Mouse (Mus musculus): Measurements from ENCODE around the gene Zfp580. TPM values are rescaled to one million over a fixed set of nuclear protein-coding genes. Genes with fewer than 3 reads are reported as not detected.
A peak's percentile ranks its signal among the peaks of the same experiment; 100 is the strongest.

Zfp580 gene
- polyA plus RNA-seq, 1 experiment = 14.0 TPM

DNA sequence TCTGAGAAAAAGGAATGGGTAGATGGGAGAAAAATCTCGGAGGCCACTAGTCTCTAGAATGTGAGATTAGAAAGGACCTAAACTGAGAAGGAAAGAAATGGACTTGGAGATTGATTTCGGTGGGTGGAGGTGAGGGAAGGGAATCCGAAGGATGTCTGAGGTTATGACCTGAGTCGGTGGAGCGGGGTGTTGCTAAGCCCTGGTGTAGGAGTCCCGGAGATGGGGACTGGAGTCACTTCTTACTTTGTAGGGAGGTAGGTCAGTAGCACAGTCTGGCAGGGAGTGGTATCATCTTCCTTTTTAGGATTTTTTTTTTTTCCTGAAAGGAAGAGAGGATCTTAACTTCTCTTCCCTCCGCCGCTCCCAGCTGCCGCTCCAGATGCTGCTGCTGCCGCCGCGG is 1.1 kb downstream of the Zfp580 start:
- Histone ChIP-seq H3K9me3 (replicated peaks; ENCODE audit: control insufficient read depth, insufficient read depth, low read length, poor library complexity, severe bottlenecking) (no peaks in the 10 kb centered on the region), H3K4me3 (ENCODE audit: low read depth, low read length) (peak overlapping the region; percentile 63), H3K4me1 (ENCODE audit: control insufficient read depth, insufficient read depth, low read length) (peaks cover 5% of the 10 kb centered on the region), H3K27me3 (ENCODE audit: control insufficient read depth, insufficient read depth, low read length, poor library complexity, severe bottlenecking) (no peaks in the 10 kb centered on the region), H3K9ac (ENCODE audit: low read depth, poor library complexity, severe bottlenecking) (peak overlapping the region; percentile 79), H3K36me3 (ENCODE audit: control insufficient read depth, insufficient read depth, low read length, poor library complexity, severe bottlenecking) (no peaks in the 10 kb centered on the region), H3K27ac (ENCODE audit: insufficient read depth, low read length) (no peak overlapping the region)
- TF ChIP-seq POLR2A (IDR thresholded peaks at IDR 0.05; ENCODE audit: insufficient read depth, low read length) = no peak
- no peak for TF ChIP-seq EP300 (IDR thresholded peaks at IDR 0.05; ENCODE audit: insufficient read depth, low read depth, low read length)
- TF ChIP-seq CTCF (IDR thresholded peaks at IDR 0.05; ENCODE audit: low read depth, low read length) = no peak

DNA sequence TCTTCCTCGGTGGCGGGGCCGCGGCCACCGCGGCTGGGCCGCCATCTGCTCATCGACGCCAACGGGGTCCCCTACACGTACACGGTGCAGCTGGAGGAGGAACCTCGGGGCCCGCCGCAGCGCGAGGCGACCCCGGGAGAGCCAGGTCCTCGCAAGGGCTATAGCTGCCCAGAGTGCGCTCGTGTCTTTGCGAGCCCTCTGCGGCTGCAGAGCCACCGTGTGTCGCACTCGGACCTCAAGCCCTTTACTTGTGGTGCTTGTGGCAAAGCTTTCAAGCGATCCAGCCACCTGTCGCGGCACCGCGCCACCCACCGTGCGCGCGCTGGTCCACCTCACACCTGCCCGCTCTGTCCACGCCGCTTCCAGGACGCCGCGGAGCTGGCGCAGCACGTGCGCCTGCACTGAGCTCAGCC is 1.6 kb downstream of the Zfp580 start:
- no peak overlapping the region for H3K27ac ChIP-seq (ENCODE audit: insufficient read depth, low read length)
- TF ChIP-seq POLR2A (IDR thresholded peaks at IDR 0.05; ENCODE audit: insufficient read depth, low read length) (no peak), CTCF (IDR thresholded peaks at IDR 0.05; ENCODE audit: low read depth, low read length) (no peak), EP300 (IDR thresholded peaks at IDR 0.05; ENCODE audit: insufficient read depth, low read depth, low read length) (no peak)
- H3K9me3 ChIP-seq (replicated peaks; ENCODE audit: control insufficient read depth, insufficient read depth, low read length, poor library complexity, severe bottlenecking) = no peaks in the 10 kb centered on the region
- H3K4me3 ChIP-seq (ENCODE audit: low read depth, low read length) = peak overlapping the region; percentile 63
- H3K27me3 ChIP-seq (ENCODE audit: control insufficient read depth, insufficient read depth, low read length, poor library complexity, severe bottlenecking) = no peaks in the 10 kb centered on the region
- no peaks in the 10 kb centered on the region for H3K36me3 ChIP-seq (ENCODE audit: control insufficient read depth, insufficient read depth, low read length, poor library complexity, severe bottlenecking)
- peaks cover 5% of the 10 kb centered on the region for H3K4me1 ChIP-seq (ENCODE audit: control insufficient read depth, insufficient read depth, low read length)
- peak overlapping the region; percentile 79 for H3K9ac ChIP-seq (ENCODE audit: low read depth, poor library complexity, severe bottlenecking)

DNA sequence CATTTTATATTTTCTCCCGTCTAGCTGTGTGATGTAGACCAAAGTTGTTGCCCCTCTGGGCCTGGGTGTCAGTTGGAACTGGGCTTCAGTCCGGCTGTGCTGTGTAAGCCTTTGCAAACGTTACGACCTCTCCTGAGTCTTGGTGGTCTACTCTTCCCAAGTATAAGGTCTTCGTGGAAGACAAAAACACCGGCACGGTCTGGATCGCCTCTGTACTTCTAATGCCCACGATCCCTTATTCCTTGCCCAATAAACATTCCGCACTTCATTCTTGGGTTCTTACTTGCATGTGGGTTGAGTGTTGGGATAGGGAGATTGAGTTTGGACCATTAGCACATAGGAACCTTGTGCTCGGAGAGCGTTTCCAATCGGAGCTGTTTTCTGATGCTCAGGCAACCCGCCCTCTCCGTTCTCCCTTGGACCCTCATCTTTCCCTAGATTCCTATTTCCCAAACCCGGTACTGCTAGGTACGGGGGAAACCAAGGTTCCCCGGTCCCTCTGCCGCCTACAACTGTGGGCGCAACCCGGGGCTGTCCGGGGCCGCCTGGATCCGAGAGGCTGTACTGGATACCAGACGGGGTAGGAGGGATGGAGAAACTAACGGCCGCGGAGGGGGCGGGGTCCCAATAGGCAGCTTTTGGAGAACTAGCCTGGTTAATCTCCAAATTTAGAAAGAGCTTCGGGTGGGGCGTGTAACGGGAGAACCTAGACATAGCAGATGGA is 2.3 kb downstream of the Zfp580 start:
- TF ChIP-seq POLR2A (IDR thresholded peaks at IDR 0.05; ENCODE audit: insufficient read depth, low read length) (no peak), EP300 (IDR thresholded peaks at IDR 0.05; ENCODE audit: insufficient read depth, low read depth, low read length) (no peak), CTCF (IDR thresholded peaks at IDR 0.05; ENCODE audit: low read depth, low read length) (no peak)
- H3K36me3 ChIP-seq (ENCODE audit: control insufficient read depth, insufficient read depth, low read length, poor library complexity, severe bottlenecking) = no peaks in the 10 kb centered on the region
- peak overlapping the region; percentile 79 for H3K9ac ChIP-seq (ENCODE audit: low read depth, poor library complexity, severe bottlenecking)
- H3K27me3 ChIP-seq (ENCODE audit: control insufficient read depth, insufficient read depth, low read length, poor library complexity, severe bottlenecking) = no peaks in the 10 kb centered on the region
- peak overlapping the region; percentile 63 for H3K4me3 ChIP-seq (ENCODE audit: low read depth, low read length)
- H3K9me3 ChIP-seq (replicated peaks; ENCODE audit: control insufficient read depth, insufficient read depth, low read length, poor library complexity, severe bottlenecking) = no peaks in the 10 kb centered on the region
- peaks cover 5% of the 10 kb centered on the region for H3K4me1 ChIP-seq (ENCODE audit: control insufficient read depth, insufficient read depth, low read length)
- no peak overlapping the region for H3K27ac ChIP-seq (ENCODE audit: insufficient read depth, low read length)

GRCm38 (mm10) chr7:5056651-5057263 is 5.4 kb downstream of the Zfp580 start:
- Histone ChIP-seq H3K27me3 (ENCODE audit: control insufficient read depth, insufficient read depth, low read length, poor library complexity, severe bottlenecking) (no peaks in the 10 kb centered on the region), H3K4me3 (ENCODE audit: low read depth, low read length) (peak overlapping the region; percentile 68), H3K9me3 (replicated peaks; ENCODE audit: control insufficient read depth, insufficient read depth, low read length, poor library complexity, severe bottlenecking) (no peaks in the 10 kb centered on the region), H3K27ac (ENCODE audit: insufficient read depth, low read length) (no peak overlapping the region), H3K4me1 (ENCODE audit: control insufficient read depth, insufficient read depth, low read length) (peaks cover 8% of the 10 kb centered on the region), H3K36me3 (ENCODE audit: control insufficient read depth, insufficient read depth, low read length, poor library complexity, severe bottlenecking) (no peaks in the 10 kb centered on the region), H3K9ac (ENCODE audit: low read depth, poor library complexity, severe bottlenecking) (peak overlapping the region; percentile 72)
- no peak for TF ChIP-seq POLR2A (IDR thresholded peaks at IDR 0.05; ENCODE audit: insufficient read depth, low read length)
- TF ChIP-seq EP300 (IDR thresholded peaks at IDR 0.05; ENCODE audit: insufficient read depth, low read depth, low read length) = no peak
- TF ChIP-seq CTCF (IDR thresholded peaks at IDR 0.05; ENCODE audit: low read depth, low read length) = no peak

DNA sequence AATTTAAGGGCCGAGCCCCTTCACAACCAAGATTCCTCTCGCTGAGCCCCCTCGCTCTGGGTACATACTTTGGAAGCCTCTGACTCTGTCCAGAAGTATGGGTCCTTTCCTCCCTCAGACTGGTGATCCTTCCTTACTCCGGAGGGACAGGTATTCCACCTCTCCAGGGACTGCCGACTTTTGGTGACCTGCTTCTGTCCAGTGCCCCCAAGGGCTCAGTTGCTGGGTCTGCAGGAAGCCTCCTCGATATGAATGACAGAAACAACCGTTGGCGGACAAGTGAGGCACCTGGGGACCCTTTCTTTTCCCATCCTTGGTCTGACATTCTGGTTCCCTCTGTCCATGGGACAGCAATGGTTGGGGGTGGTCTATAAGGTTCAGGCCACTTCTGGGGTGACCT is 6.0 kb downstream of the Zfp580 start:
- Histone ChIP-seq H3K36me3 (ENCODE audit: control insufficient read depth, insufficient read depth, low read length, poor library complexity, severe bottlenecking) (no peaks in the 10 kb centered on the region), H3K4me1 (ENCODE audit: control insufficient read depth, insufficient read depth, low read length) (peaks cover 7% of the 10 kb centered on the region), H3K27ac (ENCODE audit: insufficient read depth, low read length) (no peak overlapping the region), H3K9me3 (replicated peaks; ENCODE audit: control insufficient read depth, insufficient read depth, low read length, poor library complexity, severe bottlenecking) (no peaks in the 10 kb centered on the region), H3K27me3 (ENCODE audit: control insufficient read depth, insufficient read depth, low read length, poor library complexity, severe bottlenecking) (no peaks in the 10 kb centered on the region), H3K4me3 (ENCODE audit: low read depth, low read length) (peak overlapping the region; percentile 68), H3K9ac (ENCODE audit: low read depth, poor library complexity, severe bottlenecking) (peak overlapping the region; percentile 72; the same call in 1 of the 2 replicates)
- TF ChIP-seq EP300 (IDR thresholded peaks at IDR 0.05; ENCODE audit: insufficient read depth, low read depth, low read length) = no peak

DNA sequence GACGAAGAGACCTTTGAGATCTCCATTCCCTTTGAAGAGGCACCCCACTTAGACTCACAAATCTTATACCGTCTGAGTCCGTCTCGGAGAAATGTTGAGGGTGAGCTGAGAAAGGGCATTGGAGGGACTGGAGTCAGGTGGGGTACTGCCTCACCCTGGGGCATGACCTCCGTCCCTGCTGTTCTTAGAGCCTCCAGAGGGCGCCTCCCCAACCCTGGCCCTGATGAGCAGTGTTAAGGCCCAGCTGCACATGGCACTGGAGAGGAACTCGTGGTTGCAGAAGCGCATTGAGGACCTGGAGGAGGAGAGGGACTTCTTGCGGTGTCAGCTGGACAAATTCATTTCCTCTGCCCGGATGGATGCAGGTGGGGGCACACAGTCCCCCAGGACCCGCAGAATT is 6.5 kb downstream of the Zfp580 start:
- H3K4me1 ChIP-seq (ENCODE audit: control insufficient read depth, insufficient read depth, low read length) = peaks cover 6% of the 10 kb centered on the region
- no peak overlapping the region for H3K9ac ChIP-seq (ENCODE audit: low read depth, poor library complexity, severe bottlenecking)
- no peaks in the 10 kb centered on the region for H3K36me3 ChIP-seq (ENCODE audit: control insufficient read depth, insufficient read depth, low read length, poor library complexity, severe bottlenecking)
- no peaks in the 10 kb centered on the region for H3K9me3 ChIP-seq (replicated peaks; ENCODE audit: control insufficient read depth, insufficient read depth, low read length, poor library complexity, severe bottlenecking)
- H3K27ac ChIP-seq (ENCODE audit: insufficient read depth, low read length) = no peak overlapping the region
- no peak overlapping the region for H3K4me3 ChIP-seq (ENCODE audit: low read depth, low read length)
- no peaks in the 10 kb centered on the region for H3K27me3 ChIP-seq (ENCODE audit: control insufficient read depth, insufficient read depth, low read length, poor library complexity, severe bottlenecking)
- TF ChIP-seq EP300 (IDR thresholded peaks at IDR 0.05; ENCODE audit: insufficient read depth, low read depth, low read length) = 0 out of 2 replicates have a peak, but pooled peaks have one; percentile 41
- TF ChIP-seq POLR2A (IDR thresholded peaks at IDR 0.05; ENCODE audit: insufficient read depth, low read length) = no peak
- peak; percentile 62 for TF ChIP-seq CTCF (IDR thresholded peaks at IDR 0.05; ENCODE audit: low read depth, low read length)
